Mouse (Mus musculus) fibroblast of lung, adult 2 months (primary cell): ENCODE results near the gene Ddx4.
"Not testable (repeated sequence)": the region's sequence is repeated elsewhere in the genome, so short reads cannot be mapped to it uniquely, and the experiment has no call there.

Source experiments
- DNase-seq: peaks from one replicate; pipeline ENCODE4 v3.0.0-alpha.2; 2011; ENCODE audit warnings: low read depth

Ddx4 gene

DNA sequence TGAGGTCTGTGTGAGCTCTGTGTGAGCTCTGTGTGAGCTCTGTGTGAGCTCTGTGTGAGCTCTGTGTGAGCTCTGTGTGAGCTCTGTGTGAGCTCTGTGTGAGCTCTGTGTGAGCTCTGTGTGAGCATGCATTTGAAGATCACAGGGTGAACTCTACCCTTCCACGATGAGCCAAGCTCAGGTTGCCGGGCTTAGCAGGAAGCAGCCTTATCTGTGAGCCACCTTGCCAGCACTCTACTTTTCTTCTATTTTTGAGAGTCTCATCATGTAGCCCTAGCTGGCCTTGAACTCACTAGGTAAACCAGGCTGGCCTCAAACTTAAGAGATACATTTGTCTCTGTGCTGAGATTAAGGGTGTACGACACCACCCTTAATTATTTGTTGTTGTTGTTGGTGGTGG lies 15.8 kb downstream of the Ddx4 start:
- DNase-seq, result no peak

DNA sequence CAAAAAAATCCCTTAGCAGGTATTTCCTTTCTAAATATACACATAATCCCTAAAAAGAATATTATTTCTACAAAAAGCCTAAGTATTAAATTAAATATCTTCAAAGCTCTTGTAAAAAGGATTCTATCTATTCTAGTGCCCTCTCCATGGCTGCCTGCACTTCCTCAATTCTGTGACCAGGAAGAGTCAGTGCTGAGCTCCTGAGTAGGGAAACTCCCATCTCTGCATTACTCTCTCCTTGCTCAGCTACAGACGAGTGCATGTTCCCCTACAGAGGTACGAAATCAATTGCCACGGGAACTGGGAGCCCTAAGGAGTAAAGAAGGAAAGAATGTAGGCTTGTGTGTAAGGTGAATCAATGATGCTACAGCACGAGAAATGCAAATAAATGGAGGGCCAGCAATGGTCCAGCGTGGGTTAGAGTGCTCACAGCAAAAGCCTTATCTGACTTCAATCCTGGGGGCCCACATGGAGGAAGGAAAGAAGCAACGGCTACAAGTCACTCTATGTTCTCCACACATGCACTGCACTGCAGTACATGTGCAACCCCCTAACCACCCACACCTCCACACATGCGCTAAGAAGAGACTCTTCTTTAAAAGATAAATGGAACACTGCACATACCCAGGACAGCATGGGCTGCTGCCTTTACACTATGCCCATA lies 17.0 kb downstream of the Ddx4 start:
- DNase-seq, result no peak

DNA sequence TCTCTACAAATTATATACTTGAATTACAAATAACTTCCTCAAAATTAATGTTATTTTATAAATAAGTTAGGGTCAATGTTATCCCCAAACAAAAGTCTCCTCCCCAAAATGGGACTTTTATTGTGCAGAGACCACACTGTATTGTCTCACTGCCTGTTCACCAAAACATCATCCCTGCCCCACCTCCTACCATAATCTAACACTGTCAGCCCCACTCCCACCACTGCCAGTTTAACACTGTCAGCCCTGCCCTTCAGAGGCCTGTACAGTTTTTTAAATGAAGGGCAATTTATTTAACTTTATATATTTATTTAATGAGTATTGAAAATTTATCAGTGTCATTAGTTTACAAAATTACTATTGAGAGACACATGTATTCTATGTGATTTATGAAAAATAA lies 26.7 kb downstream of the Ddx4 start:
- no peak for DNase-seq

DNA sequence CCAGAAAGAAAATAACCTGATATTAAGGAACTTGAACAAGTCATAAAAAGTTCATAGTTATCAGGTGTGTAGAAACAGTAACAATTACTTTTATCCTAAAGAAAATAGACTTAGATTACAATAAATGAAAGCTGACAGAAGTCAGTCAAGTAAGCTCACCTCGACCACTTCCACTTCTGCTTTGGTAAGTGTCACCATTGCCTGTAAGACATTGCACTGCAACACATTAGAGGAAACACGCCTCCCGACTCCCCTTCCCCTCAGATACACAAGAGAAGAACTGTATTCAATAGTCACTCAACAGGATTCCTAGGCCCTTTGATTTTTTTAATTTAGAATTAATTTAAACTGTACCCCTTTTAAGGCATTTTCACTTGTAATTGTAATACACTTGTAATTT lies 27.7 kb downstream of the Ddx4 start:
- DNase-seq, result no peak

DNA sequence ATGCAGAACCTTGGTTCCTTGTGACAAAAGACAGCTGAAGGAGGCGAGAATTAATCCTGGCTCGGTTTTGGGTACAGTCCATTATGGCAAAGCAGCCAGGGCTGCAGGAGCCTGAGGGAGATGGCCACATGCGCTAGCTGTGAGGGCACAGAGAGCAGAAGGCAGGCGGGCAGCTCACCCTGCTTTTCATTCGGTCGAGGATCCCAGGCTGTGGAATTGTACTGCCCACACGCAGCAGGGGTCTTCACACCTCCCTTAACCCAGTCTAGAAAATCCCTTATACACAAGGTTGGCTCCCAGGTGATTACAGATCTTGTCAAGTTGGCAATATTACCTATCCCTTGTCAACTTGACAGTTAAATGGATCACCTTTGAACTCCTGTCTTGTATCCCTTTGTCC lies 28.6 kb downstream of the Ddx4 start:
- DNase-seq, result no peak

DNA sequence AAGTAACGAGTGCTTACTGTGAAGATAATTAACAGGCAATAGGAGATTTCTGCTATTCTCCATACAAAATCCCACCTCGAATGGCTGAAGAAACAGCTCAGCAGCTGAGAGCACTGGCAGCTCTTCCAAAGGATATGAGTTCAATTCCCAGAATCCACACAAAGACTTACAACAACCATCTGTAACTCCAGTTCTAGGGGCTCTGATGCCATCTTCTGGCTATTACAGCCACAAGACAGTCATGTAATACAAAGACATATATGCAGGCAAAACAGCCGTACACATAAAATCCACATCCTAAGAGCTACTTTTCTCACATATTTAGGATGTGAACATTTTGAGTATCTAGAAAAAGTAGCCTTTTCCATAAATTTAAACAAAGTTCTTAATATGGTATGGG lies 30.7 kb downstream of the Ddx4 start:
- no peak for DNase-seq

DNA sequence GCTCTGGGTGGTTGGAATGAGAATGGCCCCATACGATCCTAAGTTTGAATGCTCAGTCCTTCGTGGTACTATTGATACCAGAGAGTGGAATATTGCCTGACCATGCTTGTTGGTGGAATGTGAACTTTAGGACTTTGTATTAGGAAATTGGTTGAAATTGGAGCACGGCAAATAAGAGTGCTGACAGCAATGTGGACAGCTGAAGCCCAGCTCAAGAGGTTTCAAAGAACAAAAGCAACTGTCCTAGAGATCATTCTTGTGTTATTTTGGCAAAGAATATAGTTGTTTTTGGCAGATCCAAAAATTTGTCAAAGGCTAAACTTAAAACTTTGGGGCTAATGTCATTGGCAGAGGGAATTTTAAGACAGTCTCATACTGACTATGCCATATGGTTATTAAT lies 43.7 kb downstream of the Ddx4 start:
- no peak for DNase-seq

DNA sequence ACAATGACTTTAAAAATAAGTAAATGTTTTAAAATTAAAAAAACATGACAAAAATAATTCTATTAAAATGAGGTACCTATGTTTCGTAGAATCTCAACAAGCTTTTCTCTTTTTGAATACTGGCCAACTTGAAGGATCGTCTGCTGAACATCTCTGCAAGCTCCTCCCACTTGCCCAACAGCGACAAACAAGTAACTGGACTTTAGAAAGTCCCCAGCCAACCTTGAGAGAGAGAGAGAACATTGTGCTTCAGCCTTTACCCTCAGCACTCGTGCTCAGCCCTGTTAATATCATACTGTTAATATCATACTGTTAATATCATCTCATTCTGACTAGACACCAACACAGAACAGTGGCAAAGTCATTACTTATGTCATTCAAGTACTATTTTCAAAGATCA lies 47.9 kb downstream of the Ddx4 start:
- no peak for DNase-seq

DNA sequence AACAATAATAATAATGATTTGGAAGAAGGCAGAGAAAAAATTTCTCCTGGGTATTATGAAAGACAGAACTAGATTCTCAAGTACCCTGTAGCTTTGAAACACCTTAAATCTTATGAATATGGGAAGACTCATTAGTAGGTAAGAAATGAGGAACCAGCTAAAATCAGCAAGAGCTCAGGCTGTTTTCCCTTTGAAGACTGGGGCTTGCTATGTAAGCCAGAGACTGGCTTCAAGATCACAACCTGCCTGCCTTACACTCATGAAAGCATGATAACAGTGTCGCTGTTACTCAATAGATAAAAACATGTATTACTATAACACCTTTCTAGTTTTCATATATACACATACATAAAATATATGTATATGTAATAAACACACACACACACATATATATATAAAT lies 48.4 kb downstream of the Ddx4 start:
- no peak for DNase-seq

DNA sequence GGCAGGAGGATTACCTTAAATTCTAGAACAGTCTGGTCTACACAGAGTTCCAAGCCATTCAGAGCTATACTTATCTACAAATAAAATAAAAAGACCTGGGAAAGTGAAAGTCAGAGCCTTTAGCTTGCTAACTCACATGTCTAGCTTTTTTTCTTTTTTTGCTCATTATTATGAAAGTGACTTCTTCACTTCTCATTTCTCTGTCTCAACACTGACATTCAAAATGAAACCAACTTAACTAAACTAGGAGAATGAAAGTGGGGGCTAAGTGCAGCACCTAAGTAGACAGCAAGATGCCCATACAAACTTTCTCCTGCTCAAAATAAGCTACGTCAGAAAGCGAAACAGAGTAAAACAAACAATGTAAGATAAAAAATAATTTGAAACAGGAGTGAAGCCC lies 49.7 kb downstream of the Ddx4 start:
- no peak for DNase-seq

DNA sequence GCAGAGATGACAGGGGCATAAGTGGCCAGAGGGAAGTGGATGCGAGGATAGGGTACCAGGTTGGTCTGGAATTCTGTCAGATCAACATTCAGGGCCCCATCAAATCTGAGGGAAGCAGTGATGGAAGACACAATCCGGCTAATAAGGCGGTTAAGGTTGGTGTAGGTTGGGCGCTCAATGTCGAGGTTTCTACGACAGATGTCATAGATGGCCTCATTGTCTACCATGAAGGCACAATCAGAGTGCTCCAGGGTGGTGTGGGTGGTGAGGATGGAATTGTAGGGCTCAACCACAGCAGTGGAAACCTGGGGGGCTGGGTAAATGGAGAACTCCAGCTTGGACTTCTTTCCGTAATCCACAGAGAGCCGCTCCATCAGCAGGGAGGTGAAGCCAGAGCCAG lies 58.0 kb downstream of the Ddx4 start, which contains the start of gene Il31ra:
TSS of gene Il31ra (minus strand) at position 101 of the 400 bp plus-strand sequence.
- not testable (repeated sequence) for DNase-seq

DNA sequence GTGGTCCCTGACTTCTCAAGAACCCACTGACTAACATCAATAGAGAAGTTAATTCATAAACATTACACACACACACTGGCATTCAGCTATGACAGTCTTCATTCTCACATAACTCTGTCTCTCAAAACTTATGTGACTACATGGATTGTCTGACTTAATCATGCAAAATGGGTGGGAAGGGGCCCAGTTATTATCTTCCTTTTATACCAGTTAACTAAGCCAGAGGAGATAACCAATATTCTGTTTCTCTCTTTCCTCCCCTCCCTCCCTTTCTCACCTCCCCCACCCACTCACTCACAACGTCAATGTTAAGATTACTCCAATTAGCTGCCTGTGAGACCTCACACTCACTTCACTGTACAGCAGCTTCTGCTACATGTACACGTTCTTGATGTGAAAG lies 62.0 kb downstream of the Ddx4 start:
- no peak for DNase-seq

DNA sequence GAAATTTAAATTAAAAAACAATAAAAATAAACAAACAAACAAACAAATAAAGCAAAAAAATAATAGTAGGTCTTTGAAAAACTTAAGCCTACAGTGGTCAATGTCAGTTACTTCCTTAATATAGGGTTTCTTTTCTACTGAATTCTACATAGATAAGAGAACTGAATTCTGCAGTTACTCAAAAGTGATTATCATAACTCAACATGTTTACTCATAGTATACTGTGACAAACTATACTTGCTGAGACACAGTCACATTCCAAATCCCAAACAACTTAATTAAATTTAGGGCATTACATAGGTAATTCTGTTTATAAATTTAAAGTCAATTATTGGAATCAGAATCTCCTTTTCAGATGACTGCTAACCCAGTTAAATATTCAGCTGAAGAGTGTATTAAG lies 62.6 kb downstream of the Ddx4 start:
- DNase-seq, result no peak

DNA sequence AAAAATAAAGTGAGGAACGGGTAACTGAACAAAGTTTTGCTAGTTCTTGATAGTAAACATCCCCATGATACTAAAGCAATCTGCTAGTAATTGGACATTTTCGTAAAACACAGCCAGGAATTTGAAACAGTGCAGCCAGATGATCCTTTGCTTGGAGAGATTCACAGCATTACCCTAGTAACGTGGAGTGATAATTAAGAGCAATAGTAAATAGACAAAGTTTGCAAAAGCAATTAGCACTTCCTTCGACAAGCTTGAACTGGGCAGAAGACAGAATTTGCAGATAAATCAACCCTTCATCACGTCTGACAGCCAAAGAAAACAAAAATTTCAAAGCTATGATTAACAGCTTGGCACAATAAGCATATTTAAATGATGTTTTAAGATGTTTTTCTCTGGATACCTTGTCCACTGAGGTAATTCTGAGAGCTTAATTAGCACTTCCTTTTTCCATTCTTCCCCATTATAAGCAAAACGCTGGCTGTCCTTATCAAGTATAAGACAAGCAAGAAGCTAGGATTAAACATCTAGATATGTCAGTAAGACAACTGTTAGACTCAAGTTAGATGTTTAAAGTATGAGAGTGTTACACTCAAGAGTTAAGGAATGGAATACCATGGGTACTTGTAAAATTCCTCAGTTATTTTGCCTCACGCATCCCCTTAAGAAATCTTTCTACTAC lies 67.6 kb downstream of the Ddx4 start:
- no peak for DNase-seq

DNA sequence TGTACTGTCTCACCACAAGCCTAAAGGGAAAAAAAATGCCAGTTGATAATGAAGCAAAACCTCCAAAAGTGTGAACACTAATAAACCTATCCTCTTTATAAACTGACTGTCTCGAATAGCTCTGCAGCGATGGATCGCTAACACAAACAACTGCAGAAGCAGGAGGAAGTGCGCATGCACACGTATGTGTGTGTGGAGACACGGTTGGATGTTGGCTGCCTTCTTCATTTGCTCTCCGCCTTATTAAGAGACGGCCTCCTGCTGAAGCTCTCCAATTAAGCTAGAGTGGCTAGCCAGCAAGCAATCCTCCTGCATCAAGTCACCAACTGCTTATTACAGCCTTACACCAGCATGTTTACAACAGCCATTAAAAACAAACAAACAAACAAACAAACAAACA lies 70.0 kb downstream of the Ddx4 start:
- no peak for DNase-seq

DNA sequence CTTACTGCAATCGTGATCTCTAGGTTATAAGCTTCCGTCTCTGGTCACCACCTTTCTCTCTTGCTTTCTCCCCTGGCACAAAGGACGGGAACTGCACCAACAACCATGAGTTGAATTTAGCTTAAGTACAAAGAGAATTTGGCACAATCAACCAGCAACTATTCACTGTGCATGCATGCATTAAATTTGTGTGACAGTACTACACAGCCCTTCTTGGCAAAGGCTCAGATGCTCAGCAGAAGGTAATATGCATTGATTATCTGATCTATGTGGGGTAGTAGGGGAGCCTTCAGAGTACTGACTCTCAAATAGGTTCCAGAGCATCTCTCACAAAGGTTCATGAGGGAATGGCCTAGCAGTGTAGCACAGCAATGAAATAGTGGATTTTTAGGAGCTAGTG lies 70.5 kb downstream of the Ddx4 start:
- no peak for DNase-seq

DNA sequence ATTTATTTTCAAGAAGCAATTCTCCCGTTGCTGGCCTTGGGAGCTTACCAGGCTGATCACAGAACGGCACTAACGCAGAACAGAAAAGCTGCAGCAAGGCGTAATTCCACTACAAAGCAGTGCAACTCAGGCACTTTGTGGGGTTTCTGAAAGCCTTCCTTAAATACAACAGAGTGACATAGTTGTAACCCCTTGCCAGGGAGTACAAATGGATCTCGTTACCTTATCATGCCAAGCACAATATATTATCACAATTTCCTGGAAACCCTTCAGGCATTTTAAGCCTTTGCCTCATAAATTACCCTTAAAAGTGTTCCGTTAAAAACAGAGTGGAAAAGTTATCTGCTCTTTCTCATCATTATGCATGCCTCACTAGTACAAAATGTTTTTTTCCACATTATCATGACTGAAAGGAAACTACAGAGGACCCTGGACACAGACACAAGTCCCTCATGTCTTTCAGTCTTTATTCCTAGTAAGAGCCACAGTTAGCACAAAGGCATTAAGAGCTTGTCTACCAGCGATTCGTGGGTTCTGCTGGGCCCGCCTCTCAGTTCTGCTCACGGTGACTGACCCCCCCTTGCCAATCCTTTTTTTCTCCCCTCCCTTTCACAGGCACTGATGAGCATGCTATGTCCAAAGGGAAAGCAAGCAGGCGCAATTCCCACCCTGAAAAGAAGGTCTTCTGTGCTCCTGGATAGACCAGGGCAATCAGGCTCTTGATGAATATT lies 71.5 kb downstream of the Ddx4 start:
- no peak for DNase-seq

DNA sequence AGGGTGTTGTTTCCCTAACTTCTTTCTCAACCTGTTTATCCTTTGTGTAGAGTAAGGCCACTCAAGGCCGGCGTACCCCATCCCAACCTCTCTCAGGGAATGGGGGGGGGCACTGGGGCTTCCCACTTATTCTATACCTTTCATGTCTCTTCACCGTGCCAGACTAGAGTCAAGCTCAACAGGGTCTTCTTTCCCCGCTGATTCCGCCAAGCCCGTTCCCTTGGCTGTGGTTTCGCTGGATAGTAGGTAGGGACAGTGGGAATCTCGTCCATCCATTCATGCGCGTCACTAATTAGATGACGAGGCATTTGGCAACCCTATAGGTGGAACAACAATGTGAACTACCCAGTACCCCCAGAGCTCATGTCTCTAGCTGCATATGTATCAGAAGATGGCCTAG lies 74.2 kb downstream of the Ddx4 start:
- not testable (repeated sequence) for DNase-seq

DNA sequence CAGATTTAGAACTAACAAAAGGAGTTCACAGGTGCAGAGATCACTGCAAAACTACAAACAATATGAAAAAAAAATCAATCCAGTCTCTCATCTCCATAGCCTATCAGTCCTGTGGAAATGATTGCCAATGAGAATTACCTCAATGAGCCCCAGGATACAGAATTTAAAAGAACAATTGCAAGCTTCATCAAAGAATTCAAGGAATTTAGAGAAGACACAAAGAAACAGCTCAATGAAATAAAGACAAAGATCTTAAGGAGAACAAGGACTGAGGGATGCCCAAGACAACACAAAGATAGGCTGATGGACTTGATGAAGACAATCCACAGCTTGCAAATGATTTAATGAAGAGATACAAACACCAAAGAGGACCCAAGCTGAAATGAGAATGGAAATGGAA lies 78.5 kb downstream of the Ddx4 start:
- no peak for DNase-seq

DNA sequence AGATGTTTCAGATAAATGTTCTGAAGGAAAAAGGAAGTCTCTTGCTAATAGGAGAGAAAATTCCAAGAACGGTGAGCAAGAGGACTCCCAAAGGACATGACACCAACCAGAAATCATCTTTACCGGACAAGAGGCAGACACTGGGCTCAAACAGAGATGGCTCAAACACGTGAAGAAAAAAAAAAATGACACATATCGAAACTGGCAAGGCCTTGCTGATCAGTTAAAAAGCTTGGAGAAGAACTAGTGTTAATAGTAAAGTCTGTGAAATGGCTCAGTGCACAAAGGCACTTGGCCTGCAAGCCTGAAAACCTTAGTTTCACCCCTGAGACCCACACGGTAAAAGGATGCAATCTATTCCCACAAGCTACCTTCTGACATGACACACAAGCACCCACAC lies 81.5 kb downstream of the Ddx4 start:
- no peak for DNase-seq

DNA sequence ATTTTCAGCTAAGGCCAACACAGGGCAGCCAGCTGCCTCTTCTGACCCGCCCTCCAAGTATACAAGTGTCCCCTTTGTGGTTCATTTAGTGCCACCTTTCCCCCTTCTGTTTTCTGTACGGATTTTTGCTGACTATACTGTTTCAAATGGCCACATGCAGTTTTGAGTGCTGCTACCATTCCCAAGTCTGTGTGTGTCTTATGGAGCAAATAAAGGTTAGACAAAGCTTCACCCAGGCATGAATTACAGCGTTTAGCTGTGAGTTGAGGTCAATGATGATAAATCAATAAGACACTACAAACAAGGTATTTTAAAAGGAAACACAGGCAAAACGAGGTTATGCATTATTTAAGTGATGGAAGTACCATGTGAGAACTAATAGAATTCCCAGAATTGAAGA lies 82.7 kb downstream of the Ddx4 start:
- no peak for DNase-seq

DNA sequence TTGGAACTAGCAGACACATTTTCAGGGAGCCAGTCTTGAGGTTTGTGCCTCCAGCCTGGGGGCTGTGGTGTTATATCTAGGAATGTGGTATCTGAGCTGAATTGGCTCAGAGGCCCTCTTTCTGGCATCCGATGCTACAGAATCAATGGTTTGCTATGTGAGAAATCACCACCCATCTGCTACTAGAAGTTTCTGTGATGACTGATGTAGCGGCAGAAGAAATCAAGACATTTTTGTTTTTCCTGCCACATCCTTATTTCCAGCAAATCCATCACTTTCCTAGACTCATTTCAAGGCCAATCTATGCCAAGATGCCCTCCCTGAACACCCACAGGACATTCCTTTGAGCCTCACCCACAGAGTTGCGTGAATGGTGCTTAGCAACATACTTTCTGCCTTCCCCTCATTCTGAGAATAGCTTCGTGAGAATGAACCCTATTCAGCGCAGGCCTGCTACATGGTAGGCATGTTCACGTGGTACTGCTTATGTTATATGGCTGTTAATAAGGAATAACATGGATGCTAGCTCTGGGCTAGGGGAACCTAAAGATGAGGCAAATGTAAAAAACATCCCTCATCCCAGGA lies 91.6 kb downstream of the Ddx4 start:
- peak; percentile 58 for DNase-seq

DNA sequence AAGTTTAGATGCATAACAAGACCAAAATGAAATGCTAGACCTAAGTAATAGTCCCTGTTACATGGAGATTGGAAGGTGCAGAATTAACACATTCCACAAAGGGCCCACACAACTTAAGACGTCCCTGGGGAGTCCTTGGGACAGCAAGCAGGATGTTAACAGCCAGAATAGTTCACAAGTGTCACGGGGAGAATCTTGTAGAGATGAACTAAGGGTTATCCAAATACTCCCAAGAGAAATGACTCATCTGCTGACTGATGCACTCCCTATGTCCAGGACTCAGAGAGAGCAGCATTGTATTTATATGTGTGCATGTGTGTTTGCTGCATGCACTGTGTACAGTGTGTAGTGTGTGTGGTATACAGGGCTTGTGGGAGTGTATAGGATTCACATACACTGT lies 95.8 kb downstream of the Ddx4 start:
- no peak for DNase-seq
